In genomic region chrX:151813656-151814055, GRCm38 (mm10) we compare ENCODE assay signal across 26 mouse cellular contexts. TPM values are rescaled to one million over a fixed set of nuclear protein-coding genes. Genes with fewer than 3 reads are reported as not detected.
A peak's percentile ranks its signal among the peaks of the same experiment; 100 is the strongest.
DNase-seq lines count a peak whose midpoint lies in the region; ATAC-seq lines count a peak whose summit lies in the region.
"Had no signal": no experiment of that assay in that cellular context is flagged by ENCODE, and none has a peak within 500 bp of the region (broad histone marks: within the 10 kb centered on the region; RNA-seq: fewer than 3 reads in every experiment).

No protein-coding gene starts in this region.

- peak; percentile 6 for DNase-seq in splenic B cell, adult 2 months (ENCODE audit: low read depth, low spot score)
- DNase-seq in layer of hippocampus, postnatal 14 days (ENCODE audit: low spot score in 2 of 2) = no peak
- no peak for DNase-seq in frontal cortex, postnatal 14 days (ENCODE audit: low spot score in 2 of 2)
- DNase-seq: adrenal gland, adult 8-10 months; adrenal gland, postnatal 14 days; adrenal gland, postnatal 36 days; B cell, adult 2 months; cerebellum, adult 11-12 months; cerebellum, adult 2 months; cerebellum, adult 9-10 months; cerebellum, postnatal 10 days; cerebellum, postnatal 25 days had no signal

- no peak overlapping the region for H3K27ac ChIP-seq in heart, embryonic 12.5 days (ENCODE audit: poor library complexity, severe bottlenecking)
- H3K27ac ChIP-seq: embryonic facial prominence, embryonic 10.5 days; embryonic facial prominence, embryonic 12.5 days; forebrain, embryonic 10.5 days; forebrain, embryonic 12.5 days had no signal

- WGBS in heart, embryonic 12.5 days = 92% methylated on average over 1 of the region's 1 CpGs

- H3K9me3 ChIP-seq in heart, embryonic 12.5 days (replicated peaks) = no peaks in the 10 kb centered on the region
- H3K9me3 ChIP-seq: embryonic facial prominence, embryonic 10.5 days; embryonic facial prominence, embryonic 12.5 days; forebrain, embryonic 10.5 days; forebrain, embryonic 12.5 days; G1E had no signal

- no peaks in the 10 kb centered on the region for H3K36me3 ChIP-seq in splenic B cell, adult 2 months (ENCODE audit: control insufficient read depth, insufficient read depth, low read length, poor library complexity, severe bottlenecking)
- peaks cover 8% of the 10 kb centered on the region for H3K36me3 ChIP-seq in heart, embryonic 12.5 days
- H3K36me3 ChIP-seq: embryonic facial prominence, embryonic 12.5 days had no signal

- H3K9ac ChIP-seq in heart, embryonic 12.5 days = no peak overlapping the region
- H3K9ac ChIP-seq: embryonic facial prominence, embryonic 12.5 days; forebrain, embryonic 12.5 days had no signal

- H3K4me3 ChIP-seq in heart, embryonic 12.5 days = no peak overlapping the region
- H3K4me3 ChIP-seq: embryonic facial prominence, embryonic 10.5 days; embryonic facial prominence, embryonic 12.5 days; forebrain, embryonic 10.5 days; forebrain, embryonic 12.5 days had no signal

- ATAC-seq in granulocyte monocyte progenitor cell, adult 5-6 weeks (replicated peaks; ENCODE audit: poor library complexity, severe bottlenecking) = peak; percentile 92
- 0 out of 2 replicates have a peak, but pooled peaks have one; percentile 14 for ATAC-seq in megakaryocyte progenitor cell, adult 5-6 weeks (replicated peaks; ENCODE audit: poor library complexity)
- ATAC-seq in heart, embryonic 12.5 days (ENCODE audit: insufficient number of reproducible peaks, low FRiP score) = no peak
- ATAC-seq: activated CD4-positive, CD25-positive, alpha-beta regulatory T cell, adult 4 months; CD4-positive, CD25-positive, alpha-beta regulatory T cell, adult 4 months; forebrain, embryonic 14.5 days; forebrain, embryonic 16.5 days; Patski had no signal

- H3K4me1 ChIP-seq in heart, embryonic 12.5 days (replicated peaks) = no peaks in the 10 kb centered on the region
- H3K4me1 ChIP-seq: embryonic facial prominence, embryonic 10.5 days; embryonic facial prominence, embryonic 12.5 days; forebrain, embryonic 10.5 days; forebrain, embryonic 12.5 days had no signal

- H3K27me3 ChIP-seq in splenic B cell, adult 2 months (ENCODE audit: control insufficient read depth, insufficient read depth, low read length, poor library complexity, severe bottlenecking) = no peaks in the 10 kb centered on the region
- H3K27me3 ChIP-seq in heart, embryonic 12.5 days (replicated peaks) = no peaks in the 10 kb centered on the region
- H3K27me3 ChIP-seq: CH12.LX; embryonic facial prominence, embryonic 12.5 days had no signal

- no peak overlapping the region for H3K4me2 ChIP-seq in heart, embryonic 12.5 days
- H3K4me2 ChIP-seq: embryonic facial prominence, embryonic 12.5 days; forebrain, embryonic 12.5 days had no signal

RNA-seq across cellular contexts. Expression of gene Huwe1, which starts 13.0 kb away (rescaled TPM):
- 223 and 258 TPM in 2 replicates for total RNA-seq in granulocyte monocyte progenitor cell, adult 5-6 weeks (2014; fragmentation: Nextera tagmentation)
- 124 and 126 TPM in 2 replicates for total RNA-seq in granulocyte monocyte progenitor cell, adult 5-6 weeks (2017)
- total RNA-seq in megakaryocyte progenitor cell, adult 5-6 weeks (2015) = 158 and 213 TPM in 2 replicates
- total RNA-seq in megakaryocyte progenitor cell, adult 5-6 weeks (2017) = 89.5 and 118 TPM in 2 replicates
- 100 to 1,000 TPM; 260 to 283 TPM for total RNA-seq in layer of hippocampus, postnatal 14 days (2021)
- polyA plus RNA-seq in heart, embryonic 12.5 days (2016; fragmentation: Nextera tagmentation; extraction: Ambion mirVana) = 41.9 and 47.5 TPM in 2 replicates
